Mouse (Mus musculus) MEL (cell line): Measurements from ENCODE around the gene Shroom2. TPM values are rescaled to one million over a fixed set of nuclear protein-coding genes. Genes with fewer than 3 reads are reported as not detected.

Experiments used
- DNase-seq: peaks from one replicate; pipeline ENCODE4 v3.0.0; 2011; ENCODE audit warnings: low read depth, low spot score
- H3K27ac ChIP-seq: 2 replicates; pipeline ENCODE4 v1.5.1; 2012; ENCODE audit warnings: low read depth, mild to moderate bottlenecking, control low read depth, low read length, moderate library complexity; ENCODE audit not compliant: control insufficient read depth
- H3K27me3 ChIP-seq, 2 experiments: fragments of 150-350 bp in 1 of 2; sonication (generic) in 1 of 2; 2 replicates each; pipeline ENCODE4 v1.6.1; 2012; ENCODE audit warnings: low read length in 2 of 2, mild to moderate bottlenecking in 2 of 2, improper control_type of control experiment in 1 of 2, moderate library complexity in 1 of 2; ENCODE audit not compliant: insufficient read depth in 2 of 2, control insufficient read depth in 1 of 2
- H3K36me3 ChIP-seq, 2 experiments: 2 replicates each; pipeline ENCODE4 v1.6.1; 2012 to 2014; ENCODE audit warnings: low read length in 2 of 2, improper control_type of control experiment in 1 of 2, inconsistent platforms in 1 of 2, mild to moderate bottlenecking in 1 of 2; ENCODE audit not compliant: insufficient read depth in 2 of 2, control insufficient read depth in 1 of 2
- H3K4me1 ChIP-seq, 2 experiments: fragments of 150-350 bp in 1 of 2; sonication (generic) in 1 of 2; 2 replicates each; pipeline ENCODE4 v1.6.1; 2012; ENCODE audit warnings: low read length in 2 of 2, improper control_type of control experiment in 1 of 2, mild to moderate bottlenecking in 1 of 2; ENCODE audit not compliant: insufficient read depth in 2 of 2, control insufficient read depth in 1 of 2
- H3K4me3 ChIP-seq, 2 experiments: fragments of 150-350 bp in 1 of 2; sonication (generic) in 1 of 2; 2 replicates each; pipeline ENCODE4 v1.5.1; 2012; ENCODE audit warnings: low read depth in 2 of 2, low read length in 2 of 2, mild to moderate bottlenecking in 2 of 2, moderate library complexity in 2 of 2, control low read depth in 1 of 2, improper control_type of control experiment in 1 of 2; ENCODE audit not compliant: control insufficient read depth in 1 of 2, insufficient read depth in 1 of 2
- H3K79me2 ChIP-seq: 2 replicates; pipeline ENCODE4 v1.6.1; 2012; ENCODE audit warnings: mild to moderate bottlenecking, low read length, moderate library complexity; ENCODE audit not compliant: control insufficient read depth, poor library complexity, insufficient read depth
- H3K9ac ChIP-seq: 2 replicates; pipeline ENCODE4 v1.6.1; 2012; ENCODE audit warnings: low read depth, mild to moderate bottlenecking, control low read depth, low read length, moderate library complexity; ENCODE audit not compliant: control insufficient read depth, poor library complexity, severe bottlenecking
- H3K9me3 ChIP-seq: fragments of 150-350 bp; sonication (generic); replicated peaks from 2 replicates; pipeline ENCODE4 v1.6.1; 2012; ENCODE audit warnings: mild to moderate bottlenecking, low read length, improper control_type of control experiment, moderate library complexity; ENCODE audit not compliant: insufficient read depth
- CHD1 ChIP-seq: IDR thresholded peaks from 2 replicates; pipeline ENCODE4 v1.6.1; 2012; ENCODE audit warnings: low read depth, mild to moderate bottlenecking, inconsistent platforms, low read length, improper control_type of control experiment
- E2F4 ChIP-seq: IDR thresholded peaks from 2 replicates; pipeline ENCODE4 v1.6.1; 2011; ENCODE audit warnings: low read depth, low read length, improper control_type of control experiment, borderline replicate concordance
- ELF1 ChIP-seq: IDR thresholded peaks from 2 replicates; pipeline ENCODE4 v1.6.1; 2014; ENCODE audit warnings: low read depth, mild to moderate bottlenecking, inconsistent platforms, low read length, improper control_type of control experiment, moderate library complexity
- ETS1 ChIP-seq: IDR thresholded peaks from 2 replicates; pipeline ENCODE4 v1.6.1; 2012; ENCODE audit warnings: low read depth, mild to moderate bottlenecking, inconsistent platforms, low read length, improper control_type of control experiment, moderate library complexity
- HCFC1 ChIP-seq: IDR thresholded peaks from 2 replicates; pipeline ENCODE4 v1.6.1; 2012; ENCODE audit warnings: low read depth, mild to moderate bottlenecking, inconsistent platforms, low read length, improper control_type of control experiment, moderate library complexity
- MAX ChIP-seq: IDR thresholded peaks from 2 replicates; pipeline ENCODE4 v1.6.1; 2011; ENCODE audit warnings: low read length, improper control_type of control experiment
- MAZ ChIP-seq: IDR thresholded peaks from 2 replicates; pipeline ENCODE4 v1.6.1; 2012; ENCODE audit warnings: low read depth, mild to moderate bottlenecking, inconsistent platforms, low read length, improper control_type of control experiment
- NRF1 ChIP-seq: IDR thresholded peaks from 2 replicates; pipeline ENCODE4 v1.6.1; 2014; ENCODE audit warnings: low read depth, mild to moderate bottlenecking, inconsistent platforms, low read length, improper control_type of control experiment, moderate library complexity; ENCODE audit not compliant: poor library complexity, insufficient read depth, severe bottlenecking
- SIN3A ChIP-seq: IDR thresholded peaks from 2 replicates; pipeline ENCODE4 v1.6.1; 2012; ENCODE audit warnings: low read length, improper control_type of control experiment, inconsistent platforms
- SMC3 ChIP-seq: IDR thresholded peaks from 2 replicates; pipeline ENCODE4 v1.6.1; 2011; ENCODE audit warnings: low read depth, low read length, improper control_type of control experiment
- USF1 ChIP-seq: IDR thresholded peaks from 2 replicates; pipeline ENCODE4 v1.6.1; 2014; ENCODE audit warnings: low read depth, mild to moderate bottlenecking, inconsistent platforms, low read length, improper control_type of control experiment, moderate library complexity
- USF2 ChIP-seq, 2 experiments: IDR thresholded peaks; 2 replicates each; pipeline ENCODE4 v1.6.1; 2011 to 2012; ENCODE audit warnings: improper control_type of control experiment in 2 of 2, low read length in 2 of 2, borderline replicate concordance in 1 of 2, inconsistent platforms in 1 of 2, low read depth in 1 of 2, mild to moderate bottlenecking in 1 of 2; ENCODE audit not compliant: insufficient read depth in 1 of 2
- ZKSCAN1 ChIP-seq: IDR thresholded peaks from 2 replicates; pipeline ENCODE4 v1.6.1; 2012; ENCODE audit warnings: low read depth, mild to moderate bottlenecking, inconsistent platforms, low read length, improper control_type of control experiment, moderate library complexity
- polyA plus RNA-seq, 2 experiments: library from polyadenylated mRNA; stranded (reverse) in 1 of 2; unstranded in 1 of 2; fragments of >175 nt in 1 of 2; fragments of >200 nt in 1 of 2; gene quantifications; 2 replicates each; pipeline versions ENCODE4 v1.2.1 to v1.2.4; 2012; ENCODE audit warnings: low replicate concordance in 2 of 2, low read depth in 1 of 2; ENCODE audit not compliant: insufficient read length in 2 of 2, insufficient read depth in 1 of 2, missing spikeins in 1 of 2
- total RNA-seq: library from RNA; depleted of rRNA; stranded (reverse); fragments of 300-350 nt; gene quantifications from 2 replicates; pipeline ENCODE4 v1.2.3, GENCODE M21; 2012

Gene Shroom2
- total and polyA plus RNA-seq, 3 experiments = not detected

- Histone ChIP-seq H3K27me3 (no peaks in the 10 kb centered on the region), H3K9me3 (no peaks in the 10 kb centered on the region), H3K36me3 (no peaks in the 10 kb centered on the region), H3K9ac (no peak overlapping the region), H3K27ac (no peak overlapping the region), H3K4me1 (no peaks in the 10 kb centered on the region), H3K4me3 (no peak overlapping the region), H3K79me2 (no peaks in the 10 kb centered on the region)
- no peak for TF ChIP-seq NRF1
- no peak for TF ChIP-seq SMC3
- TF ChIP-seq ZKSCAN1 = no peak
- TF ChIP-seq ETS1 = no peak
- TF ChIP-seq ELF1 = no peak
- TF ChIP-seq MAZ = no peak
- no peak for TF ChIP-seq E2F4
- TF ChIP-seq SIN3A = no peak
- no peak for TF ChIP-seq CHD1
- DNase-seq = no peak
These were observed 30.4 kb downstream of the Shroom2 start for GRCm38 (mm10) chrX:152738759-152739368.

- H3K9me3 ChIP-seq = no peaks in the 10 kb centered on the region
- no peaks in the 10 kb centered on the region for H3K36me3 ChIP-seq
- H3K27me3 ChIP-seq = no peaks in the 10 kb centered on the region
- no peaks in the 10 kb centered on the region for H3K79me2 ChIP-seq
- TF ChIP-seq HCFC1 (no peak), USF1 (peak; percentile 44; the same call in 1 of the 2 replicates), MAX (peak; percentile 21; the same call in 1 of the 2 replicates)
- TF ChIP-seq, all 39 proteins: peak for 2
- H3K27ac ChIP-seq = no peak overlapping the region
- no peak overlapping the region for H3K9ac ChIP-seq
- H3K4me3 ChIP-seq = no peak overlapping the region
- no peak for DNase-seq
- no peaks in the 10 kb centered on the region for H3K4me1 ChIP-seq
These were observed 31.1 kb downstream of the Shroom2 start for GRCm38 (mm10) chrX:152738191-152738590.

DNA sequence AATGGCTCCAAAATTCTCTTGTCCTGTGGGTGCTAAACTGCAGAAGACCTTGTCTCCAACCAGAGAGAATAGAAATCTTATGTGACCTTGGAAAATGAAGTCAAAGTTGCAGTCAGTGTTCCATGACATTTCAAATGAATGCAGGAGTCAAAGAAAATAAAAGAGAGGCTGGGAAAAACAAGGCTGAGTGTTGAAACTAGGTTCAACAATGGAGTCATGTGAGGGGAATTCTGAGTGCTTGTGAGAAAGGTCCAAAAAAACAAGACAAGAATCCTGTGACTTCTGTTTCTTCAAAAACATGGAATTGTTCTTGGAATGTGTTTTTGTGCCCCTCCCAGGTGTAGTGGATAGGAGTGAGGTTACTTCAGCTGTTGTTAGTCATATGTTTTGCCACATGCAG is 34.0 kb downstream of the Shroom2 start:
- no peak overlapping the region for H3K4me3 ChIP-seq
- no peak overlapping the region for H3K9ac ChIP-seq
- H3K27me3 ChIP-seq = no peaks in the 10 kb centered on the region
- TF ChIP-seq USF2 (IDR thresholded peaks at IDR 0.05; ENCODE audit: borderline replicate concordance in 1 of 2, insufficient read depth in 1 of 2, low read depth in 1 of 2, low read length in 2 of 2) = no peak
- no peaks in the 10 kb centered on the region for H3K36me3 ChIP-seq
- H3K9me3 ChIP-seq = no peaks in the 10 kb centered on the region
- no peaks in the 10 kb centered on the region for H3K4me1 ChIP-seq
- no peak for DNase-seq
- H3K27ac ChIP-seq = no peak overlapping the region
- H3K79me2 ChIP-seq = no peaks in the 10 kb centered on the region
